Mouse (Mus musculus) liver, adult 2 months (tissue): ENCODE measurements at regions not wholly inside any gene's neighbourhood (a gene's known extent, or its start where the extent isn't known, plus 50 kb on each side); places are given as distances from the start of the nearest gene placed in this dataset.

ENCODE experiments used
- CTCF ChIP-seq: fragments of 200-500 bp; IDR thresholded peaks from 2 replicates; pipeline ENCODE4 v1.5.1; 2011; ENCODE audit warnings: low read depth, low read length, control low read depth
- POLR2A ChIP-seq: fragments of 200-500 bp; IDR thresholded peaks from 2 replicates; pipeline ENCODE4 v1.6.1; 2011; ENCODE audit warnings: low read length, control low read depth; ENCODE audit not compliant: insufficient read depth; ENCODE audit errors: extremely low read depth

DNA sequence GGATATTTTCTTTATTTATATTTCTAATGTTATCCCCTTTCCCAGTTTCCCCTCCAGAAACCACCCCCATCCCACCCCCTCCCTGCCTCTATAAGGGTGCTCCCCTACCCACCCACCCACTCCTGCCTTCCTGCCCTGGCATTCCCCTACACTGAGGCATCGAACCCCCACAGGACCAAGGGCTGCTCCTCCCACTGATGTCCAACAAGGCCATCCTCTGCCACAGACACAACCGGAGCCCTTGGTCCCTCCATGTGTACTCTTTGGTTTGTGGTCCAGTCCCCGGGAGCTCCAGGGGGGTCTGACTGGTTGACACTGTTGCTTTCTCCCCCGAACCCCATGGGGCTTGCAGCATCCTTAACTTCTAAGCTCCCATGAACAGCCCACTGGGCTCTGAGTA is 688.4 kb downstream of the Basp1 start:
- TF ChIP-seq POLR2A (no peak), CTCF (no peak)
